Mouse (Mus musculus) bone marrow macrophage, adult 2 months (primary cell): Measurements from ENCODE around the gene Serpinb1b.

Experiments used
- CTCF ChIP-seq: IDR thresholded peaks from 2 replicates; pipeline ENCODE4 v1.5.1; 2012; ENCODE audit warnings: low read depth, mild to moderate bottlenecking, low read length, moderate library complexity
- POLR2A ChIP-seq: IDR thresholded peaks from 2 replicates; pipeline ENCODE4 v1.6.1; 2012; ENCODE audit warnings: mild to moderate bottlenecking, low read depth, low read length, borderline replicate concordance

DNA sequence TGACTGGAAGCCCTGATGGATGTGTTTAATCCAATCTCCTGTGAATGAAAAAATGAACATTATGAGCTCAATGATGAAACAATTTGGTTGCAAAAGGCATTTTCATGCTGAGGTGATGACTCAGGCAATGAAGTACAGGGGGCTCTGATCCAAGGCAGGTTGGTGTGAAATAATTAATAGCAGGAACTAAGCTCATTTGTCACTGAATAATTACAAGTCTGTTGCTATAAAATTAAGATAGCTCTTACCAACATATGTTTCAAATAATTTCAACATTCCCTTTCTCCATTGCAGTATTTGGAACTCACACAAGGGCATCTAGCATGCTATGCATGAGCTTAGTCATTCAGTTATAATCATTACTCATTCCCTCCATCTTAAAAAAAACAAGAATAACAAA lies 27.3 kb downstream of the Serpinb1b start:
- TF ChIP-seq POLR2A (no peak), CTCF (no peak)
